Mouse (Mus musculus): ENCODE data around the gene Reln. TPM values are rescaled to one million over a fixed set of nuclear protein-coding genes. Genes with fewer than 3 reads are reported as not detected.

The Reln gene
- total RNA-seq, 1 experiment from 2014 or later, result not detected

GRCm38 (mm10) chr5:21987711-21988110 lies 356.8 kb downstream of the Reln start:
- no peak for ATAC-seq (replicated peaks in 1 of 2; ENCODE audit: insufficient read depth in 1 of 2, low FRiP score in 2 of 2, low TSS enrichment in 1 of 2, low read depth in 1 of 2, poor library complexity in 2 of 2, severe bottlenecking in 2 of 2)

DNA sequence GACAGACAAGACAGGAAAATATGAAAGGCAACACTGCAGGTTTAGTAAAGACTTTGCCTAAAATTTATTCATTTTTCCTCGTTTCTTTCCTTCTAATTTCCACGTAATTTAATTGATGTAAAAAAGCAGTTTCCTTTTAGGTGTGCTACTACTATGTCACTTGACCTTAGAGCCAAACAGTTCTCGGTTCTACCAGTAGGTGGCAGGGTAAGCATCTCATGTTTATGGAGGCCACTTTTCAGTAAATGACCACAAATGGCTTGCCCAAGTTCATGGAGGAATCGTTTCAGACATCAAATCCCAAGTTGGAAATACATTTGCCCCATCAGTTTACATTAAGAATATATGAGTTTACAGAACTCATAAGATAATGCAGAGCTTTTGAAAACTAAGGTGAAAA lies 358.2 kb downstream of the Reln start:
- peak; percentile 53 to 75; a peak in 3 of 4 replicates for ATAC-seq (replicated peaks in 1 of 2; ENCODE audit: insufficient read depth in 1 of 2, low FRiP score in 2 of 2, low TSS enrichment in 1 of 2, low read depth in 1 of 2, poor library complexity in 2 of 2, severe bottlenecking in 2 of 2)

DNA sequence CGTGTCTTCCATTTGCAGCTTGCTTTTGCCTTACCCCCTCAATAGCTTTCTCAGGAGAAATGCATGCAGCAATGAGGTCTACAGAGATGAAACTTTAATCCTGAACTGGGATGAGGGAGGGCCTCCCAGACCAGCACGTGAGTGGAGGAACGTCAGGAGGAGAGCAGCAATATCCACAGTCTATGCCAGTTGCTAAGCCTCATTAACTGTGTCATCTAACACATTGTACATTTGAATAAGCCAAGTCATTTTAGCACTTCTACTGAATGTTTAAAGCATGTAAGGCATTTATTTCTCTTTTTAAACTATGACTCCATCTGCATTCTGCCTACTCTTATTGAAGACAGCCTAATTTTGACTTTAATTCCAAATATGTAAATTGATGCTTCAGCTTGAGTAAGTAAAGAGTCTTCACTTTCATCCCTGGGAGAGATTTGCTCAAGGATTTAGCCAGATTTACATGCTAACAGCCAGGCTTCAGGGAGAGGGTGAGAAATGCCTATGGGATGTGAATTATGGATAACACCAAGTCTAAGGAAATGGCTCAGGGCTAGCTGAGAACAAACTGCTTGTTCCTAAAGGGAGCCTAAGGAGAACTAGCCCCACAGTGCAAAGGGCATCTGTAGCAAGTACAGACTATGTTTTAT lies 361.4 kb downstream of the Reln start:
- ATAC-seq (replicated peaks in 1 of 2; ENCODE audit: insufficient read depth in 1 of 2, low FRiP score in 2 of 2, low TSS enrichment in 1 of 2, low read depth in 1 of 2, poor library complexity in 2 of 2, severe bottlenecking in 2 of 2), result no peak

DNA sequence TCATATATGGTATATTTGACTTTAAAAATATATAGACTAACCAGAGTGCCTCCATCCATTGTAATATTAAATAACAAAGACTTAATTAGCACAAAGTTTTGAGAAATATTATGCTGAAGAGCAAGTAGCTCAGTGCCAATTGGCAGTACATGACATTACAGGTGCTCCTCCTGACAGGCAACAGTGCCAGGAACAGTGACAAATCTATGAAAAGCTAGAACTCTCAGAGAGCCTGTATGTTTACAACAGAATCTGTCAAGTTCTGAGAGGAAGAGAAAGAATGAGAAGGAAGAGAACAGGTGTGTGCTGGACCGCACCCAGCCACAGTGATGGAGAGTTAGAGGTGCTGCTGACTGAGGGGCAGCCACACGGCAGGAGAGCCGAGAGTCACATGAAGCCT lies 363.3 kb downstream of the Reln start:
- ATAC-seq (replicated peaks in 1 of 2; ENCODE audit: insufficient read depth in 1 of 2, low FRiP score in 2 of 2, low TSS enrichment in 1 of 2, low read depth in 1 of 2, poor library complexity in 2 of 2, severe bottlenecking in 2 of 2), result no peak

DNA sequence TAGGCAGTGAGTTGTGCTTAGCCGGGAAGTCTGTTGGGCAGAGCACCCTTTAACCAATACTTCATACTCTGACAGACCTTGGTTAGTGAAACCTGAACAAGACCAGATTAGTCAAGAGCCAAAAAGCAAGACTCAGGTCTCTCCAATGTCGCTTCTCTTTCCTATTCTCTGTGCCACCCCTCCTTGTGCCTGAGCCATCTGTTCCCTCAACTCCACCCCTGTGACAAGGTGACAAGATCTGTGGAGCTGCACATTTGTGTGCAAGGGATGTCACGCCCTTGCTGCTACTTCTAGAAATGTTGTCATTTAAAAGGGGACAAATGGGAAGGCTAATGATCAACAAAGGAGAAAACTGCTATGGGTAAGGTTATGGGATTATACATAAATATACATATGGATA lies 364.0 kb downstream of the Reln start:
- no peak for ATAC-seq (replicated peaks in 1 of 2; ENCODE audit: insufficient read depth in 1 of 2, low FRiP score in 2 of 2, low TSS enrichment in 1 of 2, low read depth in 1 of 2, poor library complexity in 2 of 2, severe bottlenecking in 2 of 2)

DNA sequence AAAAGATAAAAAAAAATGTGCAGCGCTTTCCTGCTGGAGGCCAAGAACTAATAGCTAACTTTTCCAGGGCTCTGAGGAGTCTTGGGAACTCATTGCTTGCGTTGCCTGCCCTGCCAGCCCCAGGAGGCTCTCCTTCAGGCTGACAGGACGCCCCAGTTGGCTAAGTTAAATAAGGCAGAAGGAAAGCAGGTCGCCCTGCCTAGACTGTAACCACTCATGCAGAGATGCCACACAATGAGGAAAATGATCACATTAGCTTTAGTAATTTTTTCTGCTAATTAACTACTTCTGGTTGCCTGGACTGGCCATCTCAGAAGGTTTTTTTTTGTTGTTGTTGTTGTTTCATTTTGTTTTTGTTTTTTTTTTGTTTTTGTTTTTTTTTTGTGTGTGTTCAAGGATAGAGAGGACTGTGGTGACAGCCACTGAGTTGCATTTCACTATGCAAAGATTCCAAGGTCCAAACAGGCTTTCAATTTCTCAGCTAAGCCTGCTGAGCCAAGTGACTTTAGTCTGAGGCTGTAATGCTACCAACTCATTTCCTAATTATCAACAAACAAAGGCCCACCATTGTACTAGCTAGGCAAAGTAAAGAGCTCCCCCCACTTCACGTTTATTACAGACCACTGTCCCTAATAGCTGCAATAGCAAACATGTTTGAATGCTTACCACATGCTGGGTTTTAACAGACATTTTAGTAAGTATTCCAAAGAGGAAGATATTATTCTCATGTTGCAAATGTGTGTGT lies 371.1 kb downstream of the Reln start:
- ATAC-seq (replicated peaks in 1 of 2; ENCODE audit: insufficient read depth in 1 of 2, low FRiP score in 2 of 2, low TSS enrichment in 1 of 2, low read depth in 1 of 2, poor library complexity in 2 of 2, severe bottlenecking in 2 of 2), result no peak

GRCm38 (mm10) chr5:21961796-21962195 lies 382.7 kb downstream of the Reln start:
- ATAC-seq (replicated peaks in 1 of 2; ENCODE audit: insufficient read depth in 1 of 2, low FRiP score in 2 of 2, low TSS enrichment in 1 of 2, low read depth in 1 of 2, poor library complexity in 2 of 2, severe bottlenecking in 2 of 2), result no peak

GRCm38 (mm10) chr5:21960151-21960550 lies 384.4 kb downstream of the Reln start:
- ATAC-seq (replicated peaks in 1 of 2; ENCODE audit: insufficient read depth in 1 of 2, low FRiP score in 2 of 2, low TSS enrichment in 1 of 2, low read depth in 1 of 2, poor library complexity in 2 of 2, severe bottlenecking in 2 of 2), result no peak

- no peak for ATAC-seq (replicated peaks in 1 of 2; ENCODE audit: insufficient read depth in 1 of 2, low FRiP score in 2 of 2, low TSS enrichment in 1 of 2, low read depth in 1 of 2, poor library complexity in 2 of 2, severe bottlenecking in 2 of 2)
These were observed 386.9 kb downstream of the Reln start for GRCm38 (mm10) chr5:21957586-21957985.

DNA sequence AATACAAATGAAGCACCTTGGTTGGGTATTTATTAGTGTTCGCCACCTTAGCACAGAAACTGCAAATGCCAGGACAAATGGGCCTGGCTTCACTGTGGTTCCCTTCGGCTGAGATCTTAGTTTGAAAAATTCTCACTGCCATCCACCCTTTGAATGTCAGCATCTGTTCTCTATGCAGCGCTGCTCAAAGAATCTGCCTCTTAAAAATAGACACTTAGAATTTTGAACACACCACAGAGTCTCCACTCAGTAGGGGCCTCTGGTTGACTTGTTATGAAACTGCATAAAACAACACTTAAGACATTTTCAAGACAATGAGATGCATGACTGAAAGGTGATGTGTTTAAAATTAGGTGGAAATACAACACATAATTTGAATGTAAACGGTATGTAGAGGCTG lies 387.4 kb downstream of the Reln start:
- no peak for ATAC-seq (replicated peaks in 1 of 2; ENCODE audit: insufficient read depth in 1 of 2, low FRiP score in 2 of 2, low TSS enrichment in 1 of 2, low read depth in 1 of 2, poor library complexity in 2 of 2, severe bottlenecking in 2 of 2)

- no peak for ATAC-seq (replicated peaks in 1 of 2; ENCODE audit: insufficient read depth in 1 of 2, low FRiP score in 2 of 2, low TSS enrichment in 1 of 2, low read depth in 1 of 2, poor library complexity in 2 of 2, severe bottlenecking in 2 of 2)
These were observed 395.0 kb downstream of the Reln start for GRCm38 (mm10) chr5:21949507-21949897.

GRCm38 (mm10) chr5:21948736-21949506 lies 395.6 kb downstream of the Reln start:
- no peak for ATAC-seq (replicated peaks in 1 of 2; ENCODE audit: insufficient read depth in 1 of 2, low FRiP score in 2 of 2, low TSS enrichment in 1 of 2, low read depth in 1 of 2, poor library complexity in 2 of 2, severe bottlenecking in 2 of 2)

- ATAC-seq (replicated peaks in 1 of 2; ENCODE audit: insufficient read depth in 1 of 2, low FRiP score in 2 of 2, low TSS enrichment in 1 of 2, low read depth in 1 of 2, poor library complexity in 2 of 2, severe bottlenecking in 2 of 2), result no peak
These were observed 396.7 kb downstream of the Reln start for GRCm38 (mm10) chr5:21947610-21948381.

GRCm38 (mm10) chr5:21944579-21944978 lies 399.9 kb downstream of the Reln start:
- ATAC-seq (replicated peaks in 1 of 2; ENCODE audit: insufficient read depth in 1 of 2, low FRiP score in 2 of 2, low TSS enrichment in 1 of 2, low read depth in 1 of 2, poor library complexity in 2 of 2, severe bottlenecking in 2 of 2), result no peak

DNA sequence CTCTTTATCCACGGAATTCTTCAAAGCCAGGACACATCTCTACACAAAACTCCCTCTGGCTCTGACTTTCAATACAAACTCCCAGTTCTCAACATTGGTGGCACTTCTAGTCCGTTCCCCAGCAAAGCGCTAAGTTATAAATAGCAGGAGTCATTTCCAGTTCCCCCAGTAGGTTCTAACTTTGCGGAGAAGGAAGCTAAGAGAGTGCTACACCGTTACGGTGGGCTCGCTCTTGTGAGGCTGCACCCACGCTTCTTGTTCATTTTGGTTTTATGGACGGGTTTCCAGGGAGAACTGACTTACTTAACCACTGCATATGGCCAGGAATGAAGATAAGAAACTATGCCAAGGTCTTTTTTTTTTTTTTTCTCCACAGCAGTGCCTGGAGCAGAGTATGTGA lies 405.1 kb downstream of the Reln start:
- ATAC-seq (replicated peaks in 1 of 2; ENCODE audit: insufficient read depth in 1 of 2, low FRiP score in 2 of 2, low TSS enrichment in 1 of 2, low read depth in 1 of 2, poor library complexity in 2 of 2, severe bottlenecking in 2 of 2), result no peak

GRCm38 (mm10) chr5:21938138-21938537 lies 406.4 kb downstream of the Reln start:
- ATAC-seq (replicated peaks in 1 of 2; ENCODE audit: insufficient read depth in 1 of 2, low FRiP score in 2 of 2, low TSS enrichment in 1 of 2, low read depth in 1 of 2, poor library complexity in 2 of 2, severe bottlenecking in 2 of 2), result no peak

DNA sequence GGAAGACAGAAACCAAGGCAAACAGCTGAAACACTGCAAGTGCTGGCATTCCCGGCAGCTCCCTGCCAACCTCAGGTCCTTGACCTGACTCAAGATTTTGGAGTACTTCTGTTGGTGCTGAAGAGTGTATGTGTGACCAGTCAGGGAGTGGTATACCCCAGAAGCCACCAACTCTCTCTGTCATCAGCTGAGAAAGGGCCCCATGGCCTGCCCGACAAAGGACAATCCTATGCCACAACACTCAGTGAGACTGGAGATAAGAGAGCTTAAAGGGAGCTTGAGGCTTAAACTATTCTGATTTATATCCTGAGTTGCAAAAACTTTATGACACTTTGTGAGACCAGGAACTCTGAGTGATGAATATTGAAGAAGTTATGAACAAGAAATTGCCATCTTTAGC lies 407.9 kb downstream of the Reln start:
- ATAC-seq (replicated peaks in 1 of 2; ENCODE audit: insufficient read depth in 1 of 2, low FRiP score in 2 of 2, low TSS enrichment in 1 of 2, low read depth in 1 of 2, poor library complexity in 2 of 2, severe bottlenecking in 2 of 2), result no peak

DNA sequence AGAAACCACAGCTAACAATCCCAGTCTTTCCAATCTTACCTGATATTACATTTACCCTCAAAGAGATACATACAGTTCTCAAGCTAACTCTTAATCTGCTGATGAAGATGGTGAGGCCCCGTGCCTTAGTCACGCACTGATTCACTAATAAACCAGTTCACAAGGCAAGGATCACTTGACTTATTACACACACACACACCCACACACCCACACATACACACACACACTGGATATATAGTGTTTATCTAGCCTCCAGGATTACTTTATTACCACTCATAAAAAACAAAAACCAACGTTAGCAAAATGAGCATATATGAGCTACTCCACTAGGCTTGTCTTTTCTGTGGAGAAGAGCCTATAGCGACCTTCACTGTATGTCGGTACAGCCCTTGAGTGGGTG lies 408.4 kb downstream of the Reln start:
- ATAC-seq (replicated peaks in 1 of 2; ENCODE audit: insufficient read depth in 1 of 2, low FRiP score in 2 of 2, low TSS enrichment in 1 of 2, low read depth in 1 of 2, poor library complexity in 2 of 2, severe bottlenecking in 2 of 2), result no peak
